Mouse (Mus musculus) liver, embryonic 13.5 days (tissue): ENCODE measurements around the gene Col7a1. TPM values are rescaled to one million over a fixed set of nuclear protein-coding genes. Genes with fewer than 3 reads are reported as not detected.
A peak's percentile ranks its signal among the peaks of the same experiment; 100 is the strongest.

Source experiments
- ATAC-seq: fragments of 200-750 bp; cut with Nextera tagmentation; 2 replicates; pipeline ENCODE4 v1.8.0; 2017; ENCODE audit warnings: low read depth, mild to moderate bottlenecking, moderate number of reproducible peaks, moderate library complexity
- DNase-seq: peaks from one replicate; pipeline ENCODE4 v3.0.0; 2022
- H3K27ac ChIP-seq: fragments of 300-500 bp; sonication (generic); 2 replicates; pipeline ENCODE4 v1.5.1; 2015; ENCODE audit warnings: moderate library complexity, mild to moderate bottlenecking, inconsistent platforms
- H3K27me3 ChIP-seq: fragments of 300-500 bp; sonication (generic); 2 replicates; pipeline ENCODE4 v1.6.1; 2015; ENCODE audit warnings: mild to moderate bottlenecking, inconsistent platforms
- H3K36me3 ChIP-seq: fragments of 300-500 bp; sonication (generic); 2 replicates; pipeline ENCODE4 v1.6.1; 2015; ENCODE audit warnings: mild to moderate bottlenecking, inconsistent platforms
- H3K4me1 ChIP-seq: fragments of 300-500 bp; sonication (generic); replicated peaks from 2 replicates; pipeline ENCODE4 v1.6.1; 2015; ENCODE audit warnings: inconsistent platforms
- H3K4me2 ChIP-seq: fragments of 300-500 bp; sonication (generic); 2 replicates; pipeline ENCODE4 v1.6.1; 2015; ENCODE audit warnings: inconsistent platforms, mild to moderate bottlenecking, moderate library complexity
- H3K4me3 ChIP-seq: fragments of 300-500 bp; sonication (generic); replicated peaks from 2 replicates; pipeline ENCODE4 v1.5.1; 2015; ENCODE audit warnings: mild to moderate bottlenecking, inconsistent platforms
- H3K9ac ChIP-seq: fragments of 300-500 bp; sonication (generic); 2 replicates; pipeline ENCODE4 v1.6.1; 2015; ENCODE audit warnings: mild to moderate bottlenecking, inconsistent platforms
- H3K9me3 ChIP-seq: fragments of 300-500 bp; sonication (generic); replicated peaks from 2 replicates; pipeline ENCODE4 v1.6.1; 2016; ENCODE audit warnings: inconsistent platforms
- WGBS: fragments of 180-500 bp; shearing (Covaris S2); methylation state at CpG from one replicate; pipeline ENCODE4 v1.1.7; 2015; ENCODE audit not compliant: insufficient replicate concordance; 5-methylcytosine and 5-hydroxymethylcytosine counted together
- polyA plus RNA-seq: library from polyadenylated mRNA; unstranded; fragments of >200 nt; fragmentation: Nextera tagmentation; extraction: Ambion mirVana; gene quantifications from 2 replicates; pipeline ENCODE4 v1.2.1, GENCODE M21; 2015

Col7a1 gene
- polyA plus RNA-seq, 1 experiment from 2014 or later, result 0.38 TPM

DNA sequence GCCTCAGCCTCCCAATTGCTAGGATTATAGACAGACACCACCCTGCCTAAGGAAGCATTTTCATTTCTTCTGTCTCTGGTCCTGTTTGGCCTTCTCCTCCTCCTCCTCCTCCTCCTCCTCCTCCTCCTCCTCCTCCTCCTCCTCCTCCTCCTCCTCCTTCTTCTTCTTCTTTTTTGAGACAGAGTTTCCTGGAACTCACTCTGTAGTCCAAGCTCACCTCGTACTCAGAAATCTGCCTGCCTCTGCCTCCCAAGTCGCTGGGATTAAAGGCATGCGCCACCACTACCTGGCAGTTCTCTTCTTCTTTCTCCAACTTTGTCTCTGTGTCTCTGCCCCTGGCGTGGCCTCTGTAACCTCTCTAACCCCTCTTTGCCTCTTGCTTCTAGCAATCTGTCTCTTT is 32.3 kb downstream of the Col7a1 start, which contains the start of gene Ucn2:
Ucn2 (plus strand) TSS at position 301 of the 400 bp plus-strand sequence.
- Histone ChIP-seq H3K4me1 (peaks cover 49% of the 10 kb centered on the region), H3K9ac (no peak within 1 kb of the TSS), H3K9me3 (no peaks in the 10 kb centered on the region), H3K27me3 (0 out of 2 replicates have a peak, but pooled peaks cover 7% of the 10 kb centered on the region), H3K36me3 (no peaks in the 10 kb centered on the region), H3K27ac (no peak within 1 kb of the TSS), H3K4me3 (no peak within 1 kb of the TSS), H3K4me2 (no peak within 1 kb of the TSS)
- 55% methylated on average over 4 of the region's 4 CpGs for WGBS
- DNase-seq (no peak), ATAC-seq (no peak)

GRCm38 (mm10) chr9:108987704-108988350 is 34.4 kb downstream of the Col7a1 start:
- 0 out of 2 replicates have a peak overlapping the region, but pooled peaks have one; percentile 21 for H3K4me2 ChIP-seq

GRCm38 (mm10) chr9:108989802-108990461 is 36.5 kb downstream of the Col7a1 start:
- DNase-seq (no peak), ATAC-seq (no peak)
- no peaks in the 10 kb centered on the region for H3K9me3 ChIP-seq
- 63% methylated on average over 4 of the region's 4 CpGs for WGBS
- H3K4me1 ChIP-seq, result peaks cover 59% of the 10 kb centered on the region
- no peak overlapping the region for H3K9ac ChIP-seq
- no peak overlapping the region for H3K4me3 ChIP-seq
- no peaks in the 10 kb centered on the region for H3K36me3 ChIP-seq
- 0 out of 2 replicates have a peak, but pooled peaks cover 3% of the 10 kb centered on the region for H3K27me3 ChIP-seq
- H3K27ac ChIP-seq, result peak overlapping the region; percentile 23; the same call in 1 of the 2 replicates
- H3K4me2 ChIP-seq, result no peak overlapping the region

More at GRCm38 (mm10) chr9:108987704-108988350, 34.4 kb downstream of the Col7a1 start:
- ATAC-seq (no peak), DNase-seq (peak; percentile 45)
- no peak overlapping the region for H3K9ac ChIP-seq
- 0 out of 2 replicates have a peak, but pooled peaks cover 7% of the 10 kb centered on the region for H3K27me3 ChIP-seq
- H3K36me3 ChIP-seq, result no peaks in the 10 kb centered on the region
- H3K4me3 ChIP-seq, result no peak overlapping the region
- no peak overlapping the region for H3K27ac ChIP-seq
- H3K4me1 ChIP-seq, result peaks cover 64% of the 10 kb centered on the region
- WGBS, result 19% methylated on average over 14 of the region's 15 CpGs
- H3K9me3 ChIP-seq, result no peaks in the 10 kb centered on the region

- H3K4me1 ChIP-seq, result peaks cover 64% of the 10 kb centered on the region
- peak overlapping the region; percentile 23; the same call in 1 of the 2 replicates for H3K27ac ChIP-seq
- 0 out of 2 replicates have a peak overlapping the region, but pooled peaks have one; percentile 60 for H3K9ac ChIP-seq
- H3K4me3 ChIP-seq, result no peak overlapping the region
- ATAC-seq, result no peak
- WGBS, result 71% methylated on average over 7 of the region's 7 CpGs
- H3K4me2 ChIP-seq, result peak overlapping the region; percentile 91
- no peaks in the 10 kb centered on the region for H3K36me3 ChIP-seq
- DNase-seq, result no peak
- H3K27me3 ChIP-seq, result no peaks in the 10 kb centered on the region
- H3K9me3 ChIP-seq, result no peaks in the 10 kb centered on the region
Observed at GRCm38 (mm10) chr9:108990462-108990820, 37.1 kb downstream of the Col7a1 start.

GRCm38 (mm10) chr9:108991428-108992084 is 38.2 kb downstream of the Col7a1 start, which contains the start of gene Pfkfb4:
Pfkfb4 (plus strand) TSS chr9:108991778.
- Histone ChIP-seq H3K9ac (peak within 1 kb of the TSS; percentile 65), H3K4me3 (peak within 1 kb of the TSS; percentile 65), H3K36me3 (no peaks in the 10 kb centered on the region), H3K9me3 (no peaks in the 10 kb centered on the region), H3K27ac (peak within 1 kb of the TSS; percentile 77), H3K4me1 (peaks cover 76% of the 10 kb centered on the region), H3K4me2 (peak within 1 kb of the TSS; percentile 91), H3K27me3 (no peaks in the 10 kb centered on the region)
- DNase-seq, result peak; percentile 97
- peak; percentile 96 for ATAC-seq
- WGBS, result 2% methylated on average over 31 of the region's 31 CpGs

DNA sequence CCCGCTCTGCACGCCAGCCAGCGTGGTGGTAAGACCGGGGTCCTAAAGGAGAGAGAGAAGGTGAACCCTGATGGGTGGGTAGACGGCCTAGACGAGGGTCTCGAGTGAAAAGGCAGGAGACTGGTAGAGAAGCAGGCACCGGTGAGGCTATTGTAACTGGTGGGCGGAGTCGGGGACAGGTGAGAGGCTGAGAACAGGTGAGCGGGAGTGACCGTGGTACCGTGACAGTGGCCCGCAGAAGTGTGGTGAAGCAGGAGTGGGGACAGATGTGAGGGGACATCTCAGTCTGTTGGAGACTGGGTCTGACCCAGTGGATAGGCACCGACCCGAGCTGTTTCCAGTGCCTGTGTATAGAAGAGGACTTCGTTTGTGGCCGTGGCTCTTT is 38.7 kb downstream of the Col7a1 start:
- no peaks in the 10 kb centered on the region for H3K36me3 ChIP-seq
- peak overlapping the region; percentile 65 for H3K4me3 ChIP-seq
- H3K9ac ChIP-seq, result peak overlapping the region; percentile 65
- WGBS, result 15% methylated on average over 18 of the region's 18 CpGs
- no peak overlapping the region for H3K27ac ChIP-seq
- DNase-seq (no peak), ATAC-seq (no peak)
- no peaks in the 10 kb centered on the region for H3K9me3 ChIP-seq
- peaks cover 77% of the 10 kb centered on the region for H3K4me1 ChIP-seq
- H3K4me2 ChIP-seq, result peak overlapping the region; percentile 91
- H3K27me3 ChIP-seq, result no peaks in the 10 kb centered on the region

GRCm38 (mm10) chr9:108992620-108993361 is 39.4 kb downstream of the Col7a1 start:
- WGBS, result 42% methylated on average over 9 of the region's 9 CpGs
- no peaks in the 10 kb centered on the region for H3K36me3 ChIP-seq
- no peaks in the 10 kb centered on the region for H3K9me3 ChIP-seq
- peak overlapping the region; percentile 65 for H3K4me3 ChIP-seq
- H3K4me2 ChIP-seq, result peak overlapping the region; percentile 91
- no peak overlapping the region for H3K27ac ChIP-seq
- 0 out of 2 replicates have a peak overlapping the region, but pooled peaks have one; percentile 65 for H3K9ac ChIP-seq
- no peak for ATAC-seq
- no peaks in the 10 kb centered on the region for H3K27me3 ChIP-seq
- no peak for DNase-seq
- H3K4me1 ChIP-seq, result peaks cover 75% of the 10 kb centered on the region

GRCm38 (mm10) chr9:108996411-108996810 is 43.0 kb downstream of the Col7a1 start:
- no peak for DNase-seq
- H3K27ac ChIP-seq, result no peak overlapping the region
- H3K4me3 ChIP-seq, result no peak overlapping the region
- ATAC-seq, result no peak
- H3K9ac ChIP-seq, result no peak overlapping the region
- no peaks in the 10 kb centered on the region for H3K27me3 ChIP-seq
- 64% methylated on average over 9 of the region's 9 CpGs for WGBS
- H3K9me3 ChIP-seq, result no peaks in the 10 kb centered on the region
- peaks cover 46% of the 10 kb centered on the region for H3K4me1 ChIP-seq
- no peak overlapping the region for H3K4me2 ChIP-seq
- H3K36me3 ChIP-seq, result no peaks in the 10 kb centered on the region

DNA sequence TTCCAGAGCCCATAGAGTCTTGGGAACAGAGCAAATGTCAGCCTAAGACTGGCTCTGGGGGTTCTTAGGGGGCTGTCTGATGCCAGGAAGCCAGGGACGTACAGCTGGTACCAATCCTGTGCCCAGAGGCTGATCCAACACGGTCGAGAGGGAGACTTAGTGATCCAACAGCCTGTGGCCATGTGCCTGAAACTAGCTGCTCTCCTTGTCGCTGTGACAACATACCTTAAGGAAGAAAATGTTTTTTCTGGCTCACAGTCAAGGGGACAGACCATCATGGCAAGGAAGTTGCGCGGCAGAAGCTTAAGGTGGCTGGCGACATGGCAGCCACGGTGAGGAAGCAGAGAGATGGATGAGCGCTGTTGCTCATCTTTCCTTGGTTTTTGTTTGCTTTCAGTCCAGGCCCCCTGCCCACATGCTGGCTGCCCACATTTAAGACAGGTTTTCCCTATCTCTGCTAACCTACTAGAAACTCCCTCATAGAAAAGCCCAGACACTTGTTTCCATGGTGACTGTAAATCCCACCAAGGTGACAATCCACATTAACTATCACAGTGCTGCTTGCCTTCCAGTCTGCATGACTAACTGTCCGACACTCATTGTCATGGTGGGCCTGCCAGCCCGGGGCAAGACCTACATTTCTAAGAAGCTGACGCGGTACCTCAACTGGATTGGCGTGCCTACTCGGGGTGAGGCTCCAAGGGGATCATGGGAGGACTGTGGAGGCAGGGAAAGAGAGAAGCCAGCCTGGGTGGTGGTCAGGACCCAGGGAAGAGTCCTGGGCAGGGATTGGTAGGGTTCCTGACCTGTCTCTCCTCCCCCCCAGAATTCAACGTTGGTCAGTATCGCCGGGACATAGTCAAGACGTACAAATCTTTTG is 45.1 kb downstream of the Col7a1 start:
- Histone ChIP-seq H3K9ac (no peak overlapping the region), H3K36me3 (no peaks in the 10 kb centered on the region), H3K9me3 (no peaks in the 10 kb centered on the region), H3K4me3 (no peak overlapping the region), H3K4me1 (peaks cover 30% of the 10 kb centered on the region), H3K27ac (no peak overlapping the region; the same call in 1 of the 2 replicates), H3K27me3 (no peaks in the 10 kb centered on the region), H3K4me2 (no peak overlapping the region)
- DNase-seq (no peak), ATAC-seq (no peak)
- WGBS, result 62% methylated on average over 19 of the region's 19 CpGs

GRCm38 (mm10) chr9:108999167-108999526 is 45.8 kb downstream of the Col7a1 start:
- Histone ChIP-seq H3K27me3 (no peaks in the 10 kb centered on the region), H3K4me2 (no peak overlapping the region), H3K4me3 (no peak overlapping the region), H3K4me1 (peaks cover 30% of the 10 kb centered on the region), H3K27ac (no peak overlapping the region; the same call in 1 of the 2 replicates), H3K9ac (no peak overlapping the region), H3K9me3 (no peaks in the 10 kb centered on the region), H3K36me3 (no peaks in the 10 kb centered on the region)
- 26% methylated on average over 4 of the region's 4 CpGs for WGBS
- no peak for DNase-seq
- no peak for ATAC-seq
